Mouse (Mus musculus): ENCODE data around the gene Grin2b. TPM values are rescaled to one million over a fixed set of nuclear protein-coding genes. Genes with fewer than 3 reads are reported as not detected.
"Not testable (repeated sequence)": the region's sequence is repeated elsewhere in the genome, so short reads cannot be mapped to it uniquely, and the experiment has no call there.

Gene Grin2b
- polyA plus RNA-seq, 1 experiment from 2014 or later = 2.8 TPM

- peak; percentile 24; the same call in 1 of the 2 replicates for ATAC-seq (ENCODE audit: borderline replicate concordance, extremely low read depth, low FRiP score, low TSS enrichment)
- WGBS = 38% methylated on average over 2 of the region's 2 CpGs
- no peak overlapping the region for H3K9ac ChIP-seq
These were observed 469.7 kb downstream of the Grin2b start for GRCm38 (mm10) chr6:135703655-135704054.

GRCm38 (mm10) chr6:135701361-135701760, 471.9 kb downstream of the Grin2b start:
- Histone ChIP-seq H3K4me1 (no peaks in the 10 kb centered on the region), H3K9me3 (no peaks in the 10 kb centered on the region), H3K27ac (no peak overlapping the region), H3K27me3 (no peaks in the 10 kb centered on the region), H3K36me3 (no peaks in the 10 kb centered on the region), H3K4me2 (no peak overlapping the region), H3K4me3 (no peak overlapping the region), H3K9ac (no peak overlapping the region)
- no peak for ATAC-seq (ENCODE audit: borderline replicate concordance, extremely low read depth, low FRiP score, low TSS enrichment)
- WGBS = 66% methylated on average over 3 of the region's 3 CpGs

More at GRCm38 (mm10) chr6:135703655-135704054, 469.7 kb downstream of the Grin2b start:
- H3K4me1 ChIP-seq = no peaks in the 10 kb centered on the region
- H3K27ac ChIP-seq = no peak overlapping the region
- no peak overlapping the region for H3K4me3 ChIP-seq
- H3K9me3 ChIP-seq = no peaks in the 10 kb centered on the region
- no peak overlapping the region for H3K4me2 ChIP-seq
- no peaks in the 10 kb centered on the region for H3K27me3 ChIP-seq
- no peaks in the 10 kb centered on the region for H3K36me3 ChIP-seq

GRCm38 (mm10) chr6:135700717-135701345, 472.5 kb downstream of the Grin2b start:
- H3K27ac ChIP-seq = no peak overlapping the region
- H3K4me3 ChIP-seq = no peak overlapping the region
- H3K27me3 ChIP-seq = no peaks in the 10 kb centered on the region
- H3K4me1 ChIP-seq = no peaks in the 10 kb centered on the region
- no peak overlapping the region for H3K4me2 ChIP-seq
- H3K9me3 ChIP-seq = no peaks in the 10 kb centered on the region
- H3K9ac ChIP-seq = no peak overlapping the region
- ATAC-seq (ENCODE audit: borderline replicate concordance, extremely low read depth, low FRiP score, low TSS enrichment) = no peak
- WGBS = 59% methylated on average over 12 of the region's 12 CpGs
- no peaks in the 10 kb centered on the region for H3K36me3 ChIP-seq

GRCm38 (mm10) chr6:135692533-135692932, 480.8 kb downstream of the Grin2b start:
- Histone ChIP-seq H3K9ac (no peak overlapping the region), H3K27me3 (no peaks in the 10 kb centered on the region), H3K9me3 (no peaks in the 10 kb centered on the region), H3K4me1 (no peaks in the 10 kb centered on the region), H3K27ac (no peak overlapping the region), H3K4me3 (no peak overlapping the region), H3K36me3 (no peaks in the 10 kb centered on the region), H3K4me2 (no peak overlapping the region)
- ATAC-seq (ENCODE audit: borderline replicate concordance, extremely low read depth, low FRiP score, low TSS enrichment) = no peak
- 47% methylated on average over 9 of the region's 9 CpGs for WGBS

GRCm38 (mm10) chr6:135691561-135691960, 481.8 kb downstream of the Grin2b start:
- Histone ChIP-seq H3K4me2 (no peak overlapping the region), H3K9me3 (no peaks in the 10 kb centered on the region), H3K4me1 (no peaks in the 10 kb centered on the region), H3K9ac (no peak overlapping the region), H3K4me3 (no peak overlapping the region), H3K27ac (no peak overlapping the region), H3K27me3 (no peaks in the 10 kb centered on the region), H3K36me3 (no peaks in the 10 kb centered on the region)
- 90% methylated on average over 7 of the region's 7 CpGs for WGBS
- ATAC-seq (ENCODE audit: borderline replicate concordance, extremely low read depth, low FRiP score, low TSS enrichment) = no peak

GRCm38 (mm10) chr6:135687926-135688325, 485.4 kb downstream of the Grin2b start:
- H3K27me3 ChIP-seq = no peaks in the 10 kb centered on the region
- H3K4me2 ChIP-seq = no peak overlapping the region
- H3K9me3 ChIP-seq = no peaks in the 10 kb centered on the region
- peaks cover 2% of the 10 kb centered on the region; the same call in 1 of the 2 replicates for H3K4me1 ChIP-seq
- 44% methylated on average over 9 of the region's 9 CpGs for WGBS
- no peaks in the 10 kb centered on the region for H3K36me3 ChIP-seq
- no peak for ATAC-seq (ENCODE audit: borderline replicate concordance, extremely low read depth, low FRiP score, low TSS enrichment)
- no peak overlapping the region for H3K27ac ChIP-seq
- H3K9ac ChIP-seq = no peak overlapping the region
- no peak overlapping the region for H3K4me3 ChIP-seq

GRCm38 (mm10) chr6:135684206-135684605, 489.1 kb downstream of the Grin2b start:
- Histone ChIP-seq H3K4me2 (no peak overlapping the region), H3K4me3 (no peak overlapping the region), H3K27me3 (no peaks in the 10 kb centered on the region), H3K9me3 (no peaks in the 10 kb centered on the region), H3K27ac (no peak overlapping the region), H3K36me3 (no peaks in the 10 kb centered on the region), H3K9ac (no peak overlapping the region), H3K4me1 (peaks cover 4% of the 10 kb centered on the region; the same call in 1 of the 2 replicates)
- 45% methylated on average over 2 of the region's 2 CpGs for WGBS
- no peak for ATAC-seq (ENCODE audit: borderline replicate concordance, extremely low read depth, low FRiP score, low TSS enrichment)

GRCm38 (mm10) chr6:135681423-135681822, 491.9 kb downstream of the Grin2b start:
- not testable (repeated sequence) for H3K36me3 ChIP-seq; H3K4me3 ChIP-seq; ATAC-seq (ENCODE audit: borderline replicate concordance, extremely low read depth, low FRiP score, low TSS enrichment); H3K4me2 ChIP-seq; H3K27ac ChIP-seq; H3K9me3 ChIP-seq; H3K27me3 ChIP-seq; H3K4me1 ChIP-seq; H3K9ac ChIP-seq
- 78% methylated on average over 4 of the region's 4 CpGs for WGBS

- no peaks in the 10 kb centered on the region for H3K27me3 ChIP-seq
- no peak overlapping the region for H3K9ac ChIP-seq
- H3K9me3 ChIP-seq = no peaks in the 10 kb centered on the region
- ATAC-seq (ENCODE audit: borderline replicate concordance, extremely low read depth, low FRiP score, low TSS enrichment) = no peak
- H3K4me3 ChIP-seq = no peak overlapping the region
- no peak overlapping the region for H3K4me2 ChIP-seq
- H3K36me3 ChIP-seq = no peaks in the 10 kb centered on the region
- H3K4me1 ChIP-seq = peaks cover 4% of the 10 kb centered on the region; the same call in 1 of the 2 replicates
- 72% methylated on average over 14 of the region's 14 CpGs for WGBS
- no peak overlapping the region for H3K27ac ChIP-seq
These were observed 493.1 kb downstream of the Grin2b start for GRCm38 (mm10) chr6:135680105-135680710.

- H3K4me2 ChIP-seq = no peak overlapping the region
- no peaks in the 10 kb centered on the region for H3K36me3 ChIP-seq
- WGBS = 13% methylated on average over 4 of the region's 4 CpGs
- peak; percentile 70 for ATAC-seq (ENCODE audit: borderline replicate concordance, extremely low read depth, low FRiP score, low TSS enrichment)
- H3K27ac ChIP-seq = no peak overlapping the region
- H3K4me1 ChIP-seq = peaks cover 5% of the 10 kb centered on the region; the same call in 1 of the 2 replicates
- no peaks in the 10 kb centered on the region for H3K27me3 ChIP-seq
- H3K9me3 ChIP-seq = no peaks in the 10 kb centered on the region
- H3K9ac ChIP-seq = no peak overlapping the region
- no peak overlapping the region for H3K4me3 ChIP-seq
These were observed 498.9 kb downstream of the Grin2b start for GRCm38 (mm10) chr6:135674380-135674779.

GRCm38 (mm10) chr6:135672003-135672402, 501.3 kb downstream of the Grin2b start:
- Histone ChIP-seq H3K4me2 (no peak overlapping the region), H3K27me3 (no peaks in the 10 kb centered on the region), H3K27ac (no peak overlapping the region), H3K4me1 (peaks cover 5% of the 10 kb centered on the region; the same call in 1 of the 2 replicates), H3K4me3 (no peak overlapping the region), H3K9ac (no peak overlapping the region), H3K36me3 (no peaks in the 10 kb centered on the region), H3K9me3 (no peaks in the 10 kb centered on the region)
- no peak for ATAC-seq (ENCODE audit: borderline replicate concordance, extremely low read depth, low FRiP score, low TSS enrichment)

All from lung, embryonic 15.5 days (tissue).